In genomic region chr5:24337366-24337765, GRCm38 (mm10) we compare ENCODE assay signal across 8 mouse cellular contexts. TPM values are rescaled to one million over a fixed set of nuclear protein-coding genes. Genes with fewer than 3 reads are reported as not detected.
DNase-seq lines count a peak whose midpoint lies in the region; ATAC-seq and TF ChIP-seq lines count a peak whose summit lies in the region.

No protein-coding gene starts in this region.

- DNase-seq in cerebellum, postnatal 25 days = peak; percentile 50 to 54
- DNase-seq in cerebellum, adult 11-12 months = no peak
- no peak for DNase-seq in neural tube, embryonic 10.5 days (ENCODE audit: extremely low spot score, low spot score)
- no peak for DNase-seq in stomach, postnatal 0 days (ENCODE audit: low spot score)
- DNase-seq in right cerebral cortex, adult 18-20 months = no peak
- DNase-seq in T-cell, adult 2 months (ENCODE audit: low spot score) = no peak

- peaks cover 48% of the 10 kb centered on the region for H3K4me1 ChIP-seq in neural tube, embryonic 13.5 days (replicated peaks)
- H3K4me1 ChIP-seq in intestine, embryonic 16.5 days (ENCODE audit: control insufficient read depth, insufficient read depth, low read length) = peaks cover 16% of the 10 kb centered on the region
- no peaks in the 10 kb centered on the region; the same call in 1 of the 2 replicates for H3K4me1 ChIP-seq in stomach, postnatal 0 days (replicated peaks; ENCODE audit: control insufficient read depth, insufficient read depth)

- peaks cover 21% of the 10 kb centered on the region for H3K36me3 ChIP-seq in neural tube, embryonic 13.5 days
- no peaks in the 10 kb centered on the region for H3K36me3 ChIP-seq in intestine, embryonic 16.5 days (ENCODE audit: control insufficient read depth, insufficient read depth, low read length)
- H3K36me3 ChIP-seq in stomach, postnatal 0 days (ENCODE audit: control insufficient read depth, insufficient read depth, low read length) = no peaks in the 10 kb centered on the region

- peak; percentile 26 for TF ChIP-seq CTCF in stomach, postnatal 0 days (IDR thresholded peaks at IDR 0.05; ENCODE audit: low read depth)

- no peak for TF ChIP-seq EP300 in stomach, postnatal 0 days (optimal IDR thresholded peaks at IDR 0.05)

- H3K27ac ChIP-seq in neural tube, embryonic 13.5 days (replicated peaks) = peak overlapping the region; percentile 46; the same call in 1 of the 2 replicates
- H3K27ac ChIP-seq in intestine, embryonic 16.5 days (ENCODE audit: low read length) = no peak overlapping the region
- no peak overlapping the region for H3K27ac ChIP-seq in stomach, postnatal 0 days (replicated peaks)

- H3K4me2 ChIP-seq in neural tube, embryonic 13.5 days = no peak overlapping the region
- no peak overlapping the region for H3K4me2 ChIP-seq in intestine, embryonic 16.5 days (ENCODE audit: low read depth, low read length)
- no peak overlapping the region for H3K4me2 ChIP-seq in stomach, postnatal 0 days (replicated peaks; ENCODE audit: low read depth)

- no peak for ATAC-seq in neural tube, embryonic 13.5 days (ENCODE audit: low read depth)
- peak; percentile 12; the same call in 1 of the 2 replicates for ATAC-seq in intestine, embryonic 16.5 days
- no peak for ATAC-seq in stomach, postnatal 0 days (ENCODE audit: low FRiP score, low TSS enrichment)

- H3K9me3 ChIP-seq in neural tube, embryonic 13.5 days = no peaks in the 10 kb centered on the region
- H3K9me3 ChIP-seq in intestine, embryonic 16.5 days (ENCODE audit: control insufficient read depth, low read length) = no peaks in the 10 kb centered on the region
- no peaks in the 10 kb centered on the region for H3K9me3 ChIP-seq in stomach, postnatal 0 days (ENCODE audit: control insufficient read depth, low read length)

- H3K27me3 ChIP-seq in neural tube, embryonic 13.5 days = no peaks in the 10 kb centered on the region
- no peaks in the 10 kb centered on the region for H3K27me3 ChIP-seq in intestine, embryonic 16.5 days (replicated peaks; ENCODE audit: control insufficient read depth, insufficient read depth, low read length)
- no peaks in the 10 kb centered on the region for H3K27me3 ChIP-seq in stomach, postnatal 0 days (ENCODE audit: control insufficient read depth, insufficient read depth, low read length)

- whole genome bisulfite sequencing in neural tube, embryonic 13.5 days = 39% methylated on average over 9 of the region's 9 CpGs
- 38% methylated on average over 9 of the region's 9 CpGs for WGBS in intestine, embryonic 16.5 days
- WGBS in stomach, postnatal 0 days = 38% methylated on average over 9 of the region's 9 CpGs

- peak overlapping the region; percentile 52; the same call in 1 of the 2 replicates for H3K9ac ChIP-seq in neural tube, embryonic 13.5 days
- no peak overlapping the region for H3K9ac ChIP-seq in intestine, embryonic 16.5 days (ENCODE audit: low read depth, low read length)
- no peak overlapping the region for H3K9ac ChIP-seq in stomach, postnatal 0 days (ENCODE audit: low read length)

- no peak overlapping the region for H3K4me3 ChIP-seq in neural tube, embryonic 13.5 days
- H3K4me3 ChIP-seq in intestine, embryonic 16.5 days (ENCODE audit: low read length) = no peak overlapping the region
- no peak overlapping the region for H3K4me3 ChIP-seq in stomach, postnatal 0 days (ENCODE audit: low read depth, low read length)

RNA-seq across cellular contexts. Expression of gene Kcnh2, which starts 14.0 kb away (rescaled TPM):
- polyA plus RNA-seq in neural tube, embryonic 13.5 days (2015; fragmentation: Nextera tagmentation; extraction: Ambion mirVana) = 13.5 and 15.5 TPM in 2 replicates
- polyA plus RNA-seq in intestine, embryonic 16.5 days (2015; fragmentation: Nextera tagmentation; extraction: Ambion mirVana) = 3.1 and 5.8 TPM in 2 replicates
- polyA plus RNA-seq in stomach, postnatal 0 days (2015; fragmentation: Nextera tagmentation; extraction: Ambion mirVana) = 3.7 and 3.8 TPM in 2 replicates

RNA-seq across cellular contexts. Expression of gene Nos3, which starts 27.2 kb away (rescaled TPM):
- polyA plus RNA-seq in neural tube, embryonic 13.5 days (2015; fragmentation: Nextera tagmentation; extraction: Ambion mirVana) = 9.3 and 9.6 TPM in 2 replicates
- polyA plus RNA-seq in intestine, embryonic 16.5 days (2015; fragmentation: Nextera tagmentation; extraction: Ambion mirVana) = 7.0 and 7.7 TPM in 2 replicates
- polyA plus RNA-seq in stomach, postnatal 0 days (2015; fragmentation: Nextera tagmentation; extraction: Ambion mirVana) = 3.1 and 3.2 TPM in 2 replicates

RNA-seq across cellular contexts. Expression of gene Atg9b, which starts 54.6 kb away (rescaled TPM):
- 1.1 TPM in 2 replicates for polyA plus RNA-seq in neural tube, embryonic 13.5 days (2015; fragmentation: Nextera tagmentation; extraction: Ambion mirVana)
- 1.7 and 2.0 TPM in 2 replicates for polyA plus RNA-seq in intestine, embryonic 16.5 days (2015; fragmentation: Nextera tagmentation; extraction: Ambion mirVana)
- polyA plus RNA-seq in stomach, postnatal 0 days (2015; fragmentation: Nextera tagmentation; extraction: Ambion mirVana) = 4.1 and 5.8 TPM in 2 replicates

RNA-seq across cellular contexts. Expression of gene Abcb8, which starts 56.1 kb away (rescaled TPM):
- 46.7 and 47.4 TPM in 2 replicates for polyA plus RNA-seq in neural tube, embryonic 13.5 days (2015; fragmentation: Nextera tagmentation; extraction: Ambion mirVana)
- 89.8 and 91.3 TPM in 2 replicates for polyA plus RNA-seq in intestine, embryonic 16.5 days (2015; fragmentation: Nextera tagmentation; extraction: Ambion mirVana)
- 29.3 and 30.2 TPM in 2 replicates for polyA plus RNA-seq in stomach, postnatal 0 days (2015; fragmentation: Nextera tagmentation; extraction: Ambion mirVana)

Comparison
In these comparisons a context has a peak if more than half of its experiments do, and no peak if none do; other contexts are left out.
1. DNase-seq: peak in cerebellum, postnatal 25 days (2 of 2); none in cerebellum, adult 11-12 months (single experiment), neural tube, embryonic 10.5 days (single experiment), stomach, postnatal 0 days (single experiment), right cerebral cortex, adult 18-20 months (single experiment) and T-cell, adult 2 months (single experiment).